Mouse (Mus musculus) forebrain, postnatal 0 days (tissue): ENCODE measurements around the gene Syn2. TPM values are rescaled to one million over a fixed set of nuclear protein-coding genes. Genes with fewer than 3 reads are reported as not detected.
A peak's percentile ranks its signal among the peaks of the same experiment; 100 is the strongest.

ENCODE experiments used
- ATAC-seq: fragments of 200-750 bp; cut with Nextera tagmentation; 2 replicates; pipeline ENCODE4 v1.8.0; 2017; ENCODE audit warnings: mild to moderate bottlenecking, moderate library complexity
- DNase-seq: peaks from one replicate; pipeline ENCODE4 v3.0.0-alpha.2; 2015
- H3K27ac ChIP-seq: fragments of 300-500 bp; sonication (generic); 2 replicates; pipeline ENCODE4 v1.5.1; 2014; ENCODE audit warnings: low read depth, mild to moderate bottlenecking, antibody characterized with exemption, low read length, moderate library complexity, mixed read lengths
- H3K27me3 ChIP-seq: fragments of 300-500 bp; sonication (generic); 2 replicates; pipeline ENCODE4 v1.6.1; 2014; ENCODE audit warnings: mild to moderate bottlenecking, low read length, mixed read lengths; ENCODE audit not compliant: insufficient read depth
- H3K36me3 ChIP-seq: fragments of 300-500 bp; sonication (generic); 2 replicates; pipeline ENCODE4 v1.6.1; 2014; ENCODE audit warnings: mild to moderate bottlenecking, moderate library complexity; ENCODE audit not compliant: insufficient read depth
- H3K4me1 ChIP-seq: fragments of 300-500 bp; sonication (generic); 2 replicates; pipeline ENCODE4 v1.6.1; 2014; ENCODE audit warnings: antibody characterized with exemption; ENCODE audit not compliant: insufficient read depth
- H3K4me2 ChIP-seq: fragments of 300-500 bp; sonication (generic); 2 replicates; pipeline ENCODE4 v1.6.1; 2014; ENCODE audit warnings: low read depth, mild to moderate bottlenecking, moderate library complexity
- H3K4me3 ChIP-seq: fragments of 300-500 bp; sonication (generic); 2 replicates; pipeline ENCODE4 v1.5.1; 2014; ENCODE audit warnings: low read depth, low read length, mixed read lengths
- H3K9ac ChIP-seq: fragments of 300-500 bp; sonication (generic); 2 replicates; pipeline ENCODE4 v1.6.1; 2014; ENCODE audit warnings: mild to moderate bottlenecking
- H3K9me3 ChIP-seq: fragments of 300-500 bp; sonication (generic); 2 replicates; pipeline ENCODE4 v1.6.1; 2016; ENCODE audit warnings: low read length
- CTCF ChIP-seq: sonication (generic); IDR thresholded peaks from 2 replicates; pipeline ENCODE4 v1.5.1; 2016; ENCODE audit warnings: antibody characterized with exemption, control low read depth, low read depth
- WGBS: fragments of 180-500 bp; shearing (Covaris S2); extraction: QIAGEN DNeasy Blood & Tissue Kit; methylation state at CpG from one replicate; pipeline ENCODE4 v1.1.7; 2014; 5-methylcytosine and 5-hydroxymethylcytosine counted together
- polyA plus RNA-seq: library from polyadenylated mRNA; unstranded; fragments of >200 nt; fragmentation: Nextera tagmentation; extraction: Ambion mirVana; gene quantifications from 2 replicates; pipeline ENCODE4 v1.2.1, GENCODE M21; 2015
- total RNA-seq: library from RNA; depleted of rRNA; stranded (reverse); fragments of >200 nt; gene quantifications from 2 replicates; pipeline ENCODE4 v1.2.3, GENCODE M21; 2014

Syn2 gene
- total and polyA plus RNA-seq, 2 experiments from 2014 or later, result 85.9 to 91.1 TPM

GRCm38 (mm10) chr6:115241131-115241699 is 106.5 kb downstream of the Syn2 start:
- no peak for TF ChIP-seq CTCF
- Histone ChIP-seq H3K4me3 (no peak overlapping the region), H3K9me3 (no peaks in the 10 kb centered on the region), H3K4me2 (no peak overlapping the region), H3K4me1 (no peaks in the 10 kb centered on the region), H3K27ac (no peak overlapping the region), H3K9ac (no peak overlapping the region), H3K36me3 (peaks cover 16% of the 10 kb centered on the region; the same call in 1 of the 2 replicates), H3K27me3 (no peaks in the 10 kb centered on the region)
- DNase-seq (no peak), ATAC-seq (no peak)
- 44% methylated on average over 3 of the region's 3 CpGs for WGBS

DNA sequence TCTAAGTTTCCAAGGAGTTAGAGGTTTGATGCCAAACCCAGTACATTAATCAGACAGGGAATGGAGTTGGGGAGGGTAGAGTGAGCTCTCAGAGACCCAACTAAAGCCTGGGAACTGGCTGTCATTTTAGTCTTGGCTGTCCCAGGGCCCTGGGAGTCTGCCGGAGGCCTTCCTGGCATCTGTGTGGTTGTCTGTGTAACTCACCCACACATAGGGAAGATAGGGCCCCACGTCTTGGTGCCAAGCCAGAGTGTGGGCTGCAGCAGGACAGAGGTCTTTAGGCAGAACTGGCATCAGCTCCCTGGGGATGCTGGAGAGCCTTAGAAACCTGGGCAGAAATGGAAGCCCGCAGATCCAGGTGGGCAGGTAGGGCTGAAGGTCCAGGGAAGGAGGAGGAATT is 107.2 kb downstream of the Syn2 start:
- no peak overlapping the region for H3K4me3 ChIP-seq
- H3K9me3 ChIP-seq, result no peaks in the 10 kb centered on the region
- peaks cover 19% of the 10 kb centered on the region; the same call in 1 of the 2 replicates for H3K36me3 ChIP-seq
- no peak for ATAC-seq
- DNase-seq, result no peak
- H3K4me1 ChIP-seq, result no peaks in the 10 kb centered on the region
- no peak overlapping the region for H3K9ac ChIP-seq
- WGBS, result 73% methylated on average over 3 of the region's 3 CpGs
- H3K27ac ChIP-seq, result no peak overlapping the region
- H3K4me2 ChIP-seq, result no peak overlapping the region
- no peak for TF ChIP-seq CTCF
- no peaks in the 10 kb centered on the region for H3K27me3 ChIP-seq

- H3K36me3 ChIP-seq, result peaks cover 19% of the 10 kb centered on the region; the same call in 1 of the 2 replicates
- DNase-seq (no peak), ATAC-seq (peak; percentile 25; the same call in 1 of the 2 replicates)
These were observed 109.5 kb downstream of the Syn2 start for GRCm38 (mm10) chr6:115244222-115244621.

GRCm38 (mm10) chr6:115245500-115246058 is 110.9 kb downstream of the Syn2 start:
- no peaks in the 10 kb centered on the region for H3K4me1 ChIP-seq
- no peaks in the 10 kb centered on the region for H3K27me3 ChIP-seq
- ATAC-seq (no peak), DNase-seq (no peak)
- no peak overlapping the region for H3K9ac ChIP-seq
- no peaks in the 10 kb centered on the region for H3K9me3 ChIP-seq
- 89% methylated on average over 3 of the region's 3 CpGs for WGBS
- H3K4me2 ChIP-seq, result no peak overlapping the region
- H3K4me3 ChIP-seq, result no peak overlapping the region
- TF ChIP-seq CTCF, result no peak
- peaks cover 12% of the 10 kb centered on the region; the same call in 1 of the 2 replicates for H3K36me3 ChIP-seq
- H3K27ac ChIP-seq, result no peak overlapping the region

More at GRCm38 (mm10) chr6:115244222-115244621, 109.5 kb downstream of the Syn2 start:
- Histone ChIP-seq H3K27ac (no peak overlapping the region), H3K4me1 (no peaks in the 10 kb centered on the region), H3K9ac (no peak overlapping the region), H3K4me3 (no peak overlapping the region), H3K4me2 (no peak overlapping the region), H3K9me3 (no peaks in the 10 kb centered on the region), H3K27me3 (no peaks in the 10 kb centered on the region)
- 57% methylated on average over 2 of the region's 2 CpGs for WGBS
- TF ChIP-seq CTCF, result no peak

DNA sequence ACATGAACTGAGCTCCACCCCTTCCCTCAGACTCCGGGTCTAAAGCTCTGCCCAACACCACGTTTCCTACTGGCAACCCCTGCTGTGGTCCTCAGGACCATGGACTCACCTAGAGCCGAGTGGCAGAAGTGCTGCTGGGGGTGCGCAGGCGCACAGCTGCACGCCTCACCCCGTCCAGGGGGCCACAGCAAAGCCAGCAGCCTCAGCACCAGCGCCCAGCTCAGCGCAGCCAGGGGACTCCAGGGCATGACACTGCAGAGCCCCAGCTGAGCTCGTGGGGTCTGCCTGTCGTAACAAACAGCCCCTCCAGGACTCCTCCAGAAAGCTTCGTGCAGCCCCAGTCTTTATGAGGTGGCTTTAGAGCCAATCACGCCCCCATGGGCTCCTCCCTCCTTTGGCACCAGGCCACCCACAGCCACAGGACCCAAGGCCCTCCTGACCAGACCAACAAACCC is 116.9 kb downstream of the Syn2 start:
- H3K4me1 ChIP-seq, result no peaks in the 10 kb centered on the region
- no peak for DNase-seq
- no peaks in the 10 kb centered on the region for H3K9me3 ChIP-seq
- H3K4me2 ChIP-seq, result peak overlapping the region; percentile 19; the same call in 1 of the 2 replicates
- TF ChIP-seq CTCF, result no peak
- H3K36me3 ChIP-seq, result no peaks in the 10 kb centered on the region; the same call in 1 of the 2 replicates
- H3K9ac ChIP-seq, result no peak overlapping the region
- H3K27ac ChIP-seq, result peak overlapping the region; percentile 50
- H3K4me3 ChIP-seq, result no peak overlapping the region
- H3K27me3 ChIP-seq, result no peaks in the 10 kb centered on the region
- peak; percentile 34 for ATAC-seq
- WGBS, result 9% methylated on average over 13 of the region's 13 CpGs

GRCm38 (mm10) chr6:115252099-115252873 is 117.6 kb downstream of the Syn2 start, which contains the start of gene Timp4:
Timp4 (minus strand) TSS chr6:115252205.
- Histone ChIP-seq H3K27ac (peak within 1 kb of the TSS; percentile 50), H3K4me1 (no peaks in the 10 kb centered on the region), H3K4me3 (no peak within 1 kb of the TSS), H3K9me3 (no peaks in the 10 kb centered on the region), H3K9ac (no peak within 1 kb of the TSS), H3K27me3 (no peaks in the 10 kb centered on the region), H3K4me2 (peak within 1 kb of the TSS; percentile 19; the same call in 1 of the 2 replicates), H3K36me3 (no peaks in the 10 kb centered on the region; the same call in 1 of the 2 replicates)
- DNase-seq (no peak), ATAC-seq (peak; percentile 79)
- TF ChIP-seq CTCF, result no peak
- 21% methylated on average over 8 of the region's 10 CpGs for WGBS
